Mouse (Mus musculus) regulatory T cell (primary cell): ENCODE measurements around the gene Colec11.

Source experiments
- in situ Hi-C: fragments of 300-600 bp; cut with MboI, MseI; formaldehyde crosslinking; loops from one replicate; pipeline ENCODE4 v1.15.1; 2025; ENCODE audit warnings: high pct_unique_total_duplicates

The Colec11 gene

GRCm38 (mm10) chr12:28623195-28623594 is at the start of gene Colec11:
TSS of gene Colec11 (minus strand) at chr12:28623377.
- in situ Hi-C loops, result no loop called here

- in situ Hi-C loops, result no loop called here
Measured at GRCm38 (mm10) chr12:28667287-28667686, 44.1 kb upstream of the Colec11 start.

DNA sequence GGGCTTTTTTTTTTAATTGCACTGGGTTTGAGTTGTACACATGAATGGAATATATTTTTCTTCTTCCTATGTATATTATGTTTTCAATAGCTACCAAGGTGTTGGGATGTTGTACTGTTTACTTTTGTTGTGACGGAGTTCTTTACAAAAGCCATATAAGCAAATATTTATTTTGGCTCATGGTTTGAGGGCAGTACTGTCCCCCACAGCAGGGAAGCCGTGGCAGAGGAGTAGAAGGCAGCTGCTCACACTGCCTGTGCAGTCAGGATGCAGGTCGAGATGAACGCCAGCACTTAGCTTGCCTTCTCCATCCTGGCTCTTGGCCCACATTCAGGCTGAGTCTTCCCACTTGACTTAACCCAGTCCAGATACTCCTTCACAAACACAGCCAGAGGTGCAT is 43.6 kb upstream of the Colec11 start:
- in situ Hi-C loops, result no loop called here

GRCm38 (mm10) chr12:28662628-28663027 is 39.5 kb upstream of the Colec11 start:
- in situ Hi-C loops, result no loop called here

DNA sequence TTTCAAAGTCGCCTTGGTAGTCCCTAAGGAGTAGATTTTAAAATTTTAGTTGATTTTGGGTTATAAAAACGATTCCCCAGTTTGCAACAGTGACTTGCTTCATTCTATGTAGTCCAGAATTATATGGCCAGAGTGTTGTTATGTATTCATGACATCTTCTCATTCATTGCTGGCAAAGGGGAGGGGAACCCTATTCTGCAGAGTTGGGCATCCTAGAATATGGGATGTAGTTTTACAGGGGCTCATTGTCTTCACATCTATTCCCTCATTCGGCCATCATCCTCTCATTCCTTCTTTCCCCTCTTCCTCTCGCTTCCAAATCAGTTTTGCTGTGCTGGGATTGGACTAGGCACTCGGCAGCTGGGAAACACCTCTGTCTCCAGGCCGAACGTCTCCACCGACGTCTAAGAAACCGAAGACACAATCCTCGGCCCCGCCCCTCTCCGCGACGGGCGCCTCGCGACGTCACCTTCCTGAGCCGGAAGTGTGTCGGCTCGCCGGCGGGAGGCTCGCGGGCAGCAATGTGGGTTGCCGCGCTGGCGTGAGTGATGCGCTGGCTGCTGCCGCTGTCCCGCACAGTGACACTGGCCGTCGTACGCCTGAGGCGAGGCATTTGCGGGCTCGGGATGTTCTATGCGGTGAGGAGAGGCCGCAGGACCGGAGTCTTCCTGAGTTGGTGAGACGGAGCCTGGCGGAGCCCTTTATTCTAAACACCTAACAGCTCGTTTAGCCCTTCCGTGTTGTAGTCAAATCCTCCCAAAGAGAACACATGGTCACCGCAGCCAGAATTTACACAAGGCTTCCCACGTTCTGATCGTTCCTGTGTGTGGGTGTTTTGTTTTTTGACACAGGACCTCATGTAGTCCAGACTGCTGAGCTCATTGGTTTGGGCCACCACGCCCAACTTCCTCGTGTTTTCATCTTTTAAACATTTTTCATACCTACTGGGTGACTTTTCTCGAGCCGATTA is 26.2 kb upstream of the Colec11 start, which contains the start of gene Rnaseh1:
Gene Rnaseh1, plus strand, starts transcription at position 462 of the 970 bp plus-strand sequence.
- in situ Hi-C loops, result no loop called here

- in situ Hi-C loops, result loop anchor here (5.0 kb wide), 1 partner anchor 194 kb away; no protein-coding TSS in a partner anchor
Measured at GRCm38 (mm10) chr12:28638778-28639177, 15.6 kb upstream of the Colec11 start.

DNA sequence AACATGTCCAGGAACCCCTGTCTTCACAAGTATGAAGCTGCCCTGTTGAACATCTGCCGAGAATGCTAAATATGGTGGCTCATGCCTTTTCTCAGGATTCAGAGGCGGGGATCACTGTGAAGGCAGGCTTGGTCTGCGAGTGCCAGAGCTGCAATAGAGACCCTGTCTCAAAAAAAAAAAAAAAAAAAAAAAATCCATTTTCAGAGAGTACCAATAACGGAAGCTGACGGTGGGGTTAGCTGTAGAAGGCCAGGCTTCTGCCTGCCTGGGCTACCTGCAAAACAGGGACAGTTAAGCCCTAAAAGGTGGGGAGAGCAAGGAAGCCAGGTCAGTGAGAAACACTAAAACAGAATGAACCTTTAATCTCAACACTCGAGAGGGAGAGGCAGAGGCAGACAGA is 13.4 kb upstream of the Colec11 start:
- in situ Hi-C loops, result loop anchor here (5.0 kb wide), 1 partner anchor 196 kb away; no protein-coding TSS in a partner anchor

DNA sequence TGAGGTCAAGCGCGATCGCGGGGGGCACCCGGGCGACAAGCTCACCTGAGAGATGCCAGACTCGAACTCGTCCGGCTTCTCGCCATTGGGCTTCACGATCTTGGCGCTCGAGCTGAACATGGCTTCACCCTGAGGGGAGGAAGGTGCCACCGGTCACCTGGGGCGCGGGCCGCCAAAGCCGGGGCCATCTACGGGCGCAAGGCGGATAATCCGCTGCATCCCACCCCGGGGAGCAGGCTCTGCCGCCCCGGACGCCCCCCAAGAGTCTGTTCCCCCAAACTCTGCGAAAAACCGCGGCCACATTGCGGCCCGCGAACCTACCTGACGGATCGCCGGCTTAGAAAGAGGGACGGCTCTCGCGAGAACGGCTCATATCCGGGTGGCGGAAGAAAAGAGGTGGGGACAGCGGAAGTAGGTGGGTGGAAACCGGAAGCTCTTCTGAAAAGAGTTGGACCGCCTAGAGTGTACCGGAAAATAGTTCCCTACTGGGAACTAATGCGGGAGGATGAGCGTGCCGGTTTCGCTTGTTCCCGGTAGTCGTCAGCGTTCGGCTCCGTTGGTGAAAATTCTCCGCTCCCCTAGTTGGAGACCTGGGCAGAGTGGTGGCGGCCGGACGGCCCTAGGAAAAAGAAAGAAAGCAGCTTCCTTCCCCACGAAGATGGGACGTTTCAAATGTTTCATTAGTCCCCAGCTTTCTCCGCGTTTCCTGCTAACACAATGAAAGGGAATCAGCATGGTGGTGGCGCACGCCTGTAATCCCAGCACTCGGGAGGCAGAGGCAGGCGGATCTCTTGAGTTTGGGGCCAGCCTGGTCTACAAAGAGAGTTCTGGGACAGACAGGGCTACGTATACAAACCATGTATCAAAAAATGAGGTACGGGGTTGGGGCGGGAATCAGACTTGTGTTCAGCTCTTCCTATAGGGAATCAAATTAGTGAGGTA is 12.6 kb upstream of the Colec11 start, which contains the start of gene Rps7:
Gene Rps7, minus strand, starts transcription at position 419 of the 942 bp plus-strand sequence.
- in situ Hi-C loops, result loop anchor here (5.0 kb wide), 1 partner anchor 196 kb away; no protein-coding TSS in a partner anchor

GRCm38 (mm10) chr12:28635058-28635534 is 11.9 kb upstream of the Colec11 start:
- in situ Hi-C loops, result loop anchor here (5.0 kb wide), 1 partner anchor 197 kb away; no protein-coding TSS in a partner anchor

- in situ Hi-C loops, result no loop called here
Measured at GRCm38 (mm10) chr12:28628436-28628835, 5.3 kb upstream of the Colec11 start.

GRCm38 (mm10) chr12:28627092-28627491 is 3.9 kb upstream of the Colec11 start:
- in situ Hi-C loops, result no loop called here

DNA sequence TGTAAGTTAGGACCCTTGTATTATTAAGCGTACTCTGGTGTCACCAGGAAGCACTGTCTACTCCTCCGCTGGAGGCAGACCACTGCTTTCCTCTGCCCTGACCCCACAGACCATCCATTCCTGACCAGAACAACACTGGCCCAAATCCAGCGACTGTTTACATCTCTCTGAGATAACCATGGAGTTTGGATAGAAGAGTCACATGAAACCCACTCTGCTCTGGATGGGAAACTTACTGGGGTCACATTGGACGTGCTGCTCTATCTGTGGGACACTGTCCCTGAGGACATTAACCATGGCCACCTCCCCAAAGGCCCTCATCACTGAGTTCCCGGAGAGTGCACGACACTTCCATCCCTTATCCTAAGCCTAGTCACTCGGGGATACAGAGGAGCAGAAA is 2.2 kb upstream of the Colec11 start:
- in situ Hi-C loops, result no loop called here

- in situ Hi-C loops, result no loop called here
Measured at GRCm38 (mm10) chr12:28624251-28624650, 1.1 kb upstream of the Colec11 start.

GRCm38 (mm10) chr12:28622641-28623040 is 536 bp downstream of the Colec11 start:
- in situ Hi-C loops, result no loop called here

DNA sequence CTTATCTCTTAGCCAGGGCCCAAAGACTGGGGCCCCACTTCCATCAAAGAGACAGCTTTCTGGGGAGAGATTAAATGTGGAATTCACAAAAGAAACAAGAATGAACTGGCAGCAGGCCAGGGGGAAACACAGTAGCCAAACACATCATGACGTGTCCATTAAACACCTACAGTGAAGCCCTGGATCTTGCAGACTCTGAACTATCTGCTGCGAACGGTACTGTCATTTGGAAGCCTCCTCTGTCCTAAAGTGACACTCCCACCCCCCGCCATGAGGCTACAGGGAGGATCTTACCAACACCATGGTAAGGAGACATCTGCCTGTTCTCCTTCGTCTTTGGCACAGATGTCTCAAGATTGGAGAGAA is 1.0 kb downstream of the Colec11 start:
- in situ Hi-C loops, result no loop called here

DNA sequence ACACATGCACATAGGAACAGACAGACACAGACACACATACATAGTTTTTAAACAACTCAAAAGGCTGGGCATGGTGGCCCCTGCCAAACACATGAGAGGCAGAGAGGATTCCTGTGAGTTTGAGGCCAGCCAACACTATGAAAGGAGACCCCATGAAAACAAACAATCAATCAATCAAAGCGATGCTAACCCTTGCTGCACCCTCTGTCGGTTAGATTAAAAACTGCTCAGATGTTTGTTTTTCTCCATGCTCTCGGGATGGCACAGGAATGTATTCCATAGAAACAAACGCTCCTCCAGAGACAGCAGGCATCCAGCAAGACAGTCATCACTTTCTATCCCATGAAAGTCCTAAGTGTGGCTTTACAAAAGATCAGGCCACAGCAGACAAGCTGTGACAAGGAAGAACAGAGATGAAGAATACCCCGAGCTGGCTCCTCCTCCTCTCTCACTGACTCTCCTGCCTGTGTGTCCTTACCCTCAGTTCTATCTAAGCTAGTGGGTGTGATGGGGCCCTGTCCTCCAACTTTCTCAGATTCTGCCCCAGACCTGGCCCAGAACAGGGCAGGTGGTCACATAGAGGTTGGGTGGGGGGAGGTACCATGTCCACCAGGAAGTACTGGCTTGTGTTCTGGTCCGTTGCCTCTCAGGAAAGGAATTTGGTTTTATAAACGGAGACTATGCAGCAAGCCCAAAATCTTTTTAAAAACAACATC is 1.6 kb downstream of the Colec11 start:
- in situ Hi-C loops, result no loop called here

DNA sequence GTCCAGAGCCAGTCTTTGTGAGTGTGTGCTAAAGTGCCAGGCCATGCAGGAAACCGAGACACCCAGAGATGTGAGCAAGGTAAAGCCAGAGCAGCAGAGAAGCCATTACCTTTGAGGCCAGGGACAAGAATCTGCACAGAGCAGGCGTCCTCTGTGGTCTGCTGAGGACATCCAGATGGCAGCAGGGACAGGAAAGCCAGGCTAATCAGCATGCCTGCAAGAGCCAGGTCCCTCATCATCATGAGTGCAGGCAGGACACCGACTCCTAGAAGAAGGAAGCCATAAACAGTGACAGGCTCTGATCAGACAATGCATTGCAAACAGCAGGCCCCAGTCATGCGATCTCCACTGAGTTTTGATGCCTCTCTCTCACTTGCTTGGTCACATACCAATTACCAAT is 5.9 kb downstream of the Colec11 start:
- in situ Hi-C loops, result no loop called here

DNA sequence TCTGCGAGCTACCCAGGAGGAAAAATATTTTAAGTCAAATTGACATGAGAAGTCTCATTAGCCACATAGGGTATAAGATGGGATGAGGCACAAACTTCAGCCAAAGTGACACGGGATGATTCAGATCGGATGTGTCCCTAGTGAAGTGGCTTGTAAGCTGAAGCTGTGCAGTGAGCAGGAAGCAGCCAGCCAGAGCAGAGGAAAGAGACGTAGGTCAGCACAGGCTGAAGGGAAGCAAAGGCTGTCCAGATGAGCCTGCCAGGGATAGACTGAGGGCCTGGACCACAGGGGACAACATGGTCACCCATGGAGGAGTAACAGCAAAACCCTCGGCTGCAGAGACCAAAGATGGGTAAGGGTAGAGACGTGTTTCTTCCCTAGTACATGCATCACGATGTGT is 8.8 kb downstream of the Colec11 start:
- in situ Hi-C loops, result no loop called here

DNA sequence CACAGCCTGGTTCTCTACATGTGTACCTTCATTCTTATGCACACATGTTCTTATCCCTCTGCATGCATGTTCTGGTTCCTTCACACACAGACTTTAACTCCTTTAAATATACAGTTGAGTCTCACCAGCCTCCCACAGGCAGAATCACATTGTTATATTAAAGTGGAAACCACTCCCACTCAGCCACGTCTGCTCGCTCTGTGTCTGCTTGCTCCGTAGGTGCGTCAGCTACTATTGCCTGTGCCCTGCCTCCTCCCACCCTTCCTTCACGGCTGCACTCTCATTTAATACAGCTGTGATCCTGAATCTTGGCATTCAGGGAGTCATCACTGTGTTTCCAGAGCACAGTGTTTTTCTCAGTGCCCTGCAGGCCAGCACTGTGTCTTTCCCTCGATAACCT is 10.8 kb downstream of the Colec11 start:
- in situ Hi-C loops, result no loop called here

DNA sequence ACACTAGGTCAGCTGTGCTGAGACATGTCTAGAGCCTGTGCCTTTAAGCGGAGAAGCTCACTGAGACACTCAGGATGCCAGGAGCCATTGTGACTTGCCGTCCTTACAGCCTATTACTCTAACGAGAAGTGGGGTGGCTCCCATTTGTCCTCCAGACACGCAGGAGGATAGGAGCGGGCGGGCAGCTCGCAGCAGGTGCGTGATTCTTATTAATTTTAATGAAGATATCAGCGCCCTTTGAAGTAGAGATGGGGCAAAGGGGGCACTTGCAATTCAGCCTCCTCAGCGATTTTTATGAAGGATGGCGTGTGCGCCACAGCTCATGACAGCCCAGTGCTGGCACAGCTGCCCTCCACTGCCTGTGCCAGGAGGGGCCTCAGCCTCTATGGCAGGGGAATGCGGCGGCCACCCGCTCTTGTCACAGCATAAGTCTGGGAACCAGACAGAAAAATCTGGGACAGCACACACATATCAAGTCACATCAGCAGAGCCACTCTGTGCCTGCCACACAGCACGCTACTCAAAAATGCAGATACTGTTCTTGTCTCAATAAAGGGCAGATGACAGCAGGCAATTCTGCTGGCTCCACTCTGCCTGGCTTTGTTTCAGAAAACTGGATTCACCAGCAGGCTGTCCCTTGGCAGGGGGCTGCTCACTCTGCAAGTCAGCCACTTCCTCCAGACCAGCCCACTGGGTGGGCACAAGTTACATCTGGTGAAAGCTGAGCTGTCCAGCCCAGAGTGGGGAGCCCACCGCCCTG is 15.5 kb downstream of the Colec11 start:
- in situ Hi-C loops, result no loop called here
